Mouse (Mus musculus): Measurements from ENCODE around the gene Saysd1. TPM values are rescaled to one million over a fixed set of nuclear protein-coding genes. Genes with fewer than 3 reads are reported as not detected.

Gene Saysd1
- 1 to 10 TPM; 5.5 to 6.0 TPM for total RNA-seq (2021)

DNA sequence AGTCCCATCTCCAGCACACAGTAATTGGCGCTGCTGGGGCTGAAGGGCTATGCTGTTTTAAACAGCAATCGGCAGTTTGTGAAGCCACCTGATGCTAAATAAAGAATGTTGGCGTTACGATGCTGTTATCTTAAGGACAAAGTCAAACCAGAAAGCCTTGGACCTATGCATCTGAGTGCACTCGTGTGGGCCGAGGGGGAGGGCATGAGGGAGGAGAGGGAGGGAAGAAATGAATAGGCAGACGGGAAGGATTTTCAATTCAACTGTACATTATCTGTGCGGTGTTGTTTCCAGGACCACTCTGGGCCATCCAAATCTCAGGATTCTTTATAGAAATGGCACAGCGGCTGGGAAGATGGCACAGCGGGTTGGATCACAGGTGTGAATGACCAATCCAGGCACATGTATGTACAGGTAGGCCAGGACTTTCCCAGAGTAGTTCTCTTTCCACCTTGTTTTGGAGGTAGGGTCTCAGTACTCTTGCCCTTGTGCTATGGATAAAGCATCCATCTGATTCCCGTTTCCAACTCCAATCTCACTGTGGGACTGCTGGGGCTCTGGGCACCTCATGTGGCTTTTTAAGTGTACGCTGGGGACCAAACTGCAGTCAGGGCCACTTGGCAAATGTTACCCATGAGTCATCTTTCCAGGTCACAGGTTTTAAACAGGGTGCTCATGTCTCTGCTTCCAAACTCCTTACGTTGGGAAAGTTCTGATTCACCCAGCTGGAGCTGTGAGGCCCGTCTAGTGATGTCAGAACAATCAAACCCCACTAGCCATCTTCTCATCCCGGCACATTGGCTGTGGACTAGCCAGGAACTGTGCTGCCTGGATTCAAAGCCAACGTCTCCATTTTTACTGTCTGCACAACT is at the start of gene Saysd1:
Saysd1 (minus strand) TSS at position 51 of the 872 bp plus-strand sequence.
- no peak for DNase-seq (ENCODE audit: extremely low spot score in 1 of 2, low spot score in 1 of 2)

DNA sequence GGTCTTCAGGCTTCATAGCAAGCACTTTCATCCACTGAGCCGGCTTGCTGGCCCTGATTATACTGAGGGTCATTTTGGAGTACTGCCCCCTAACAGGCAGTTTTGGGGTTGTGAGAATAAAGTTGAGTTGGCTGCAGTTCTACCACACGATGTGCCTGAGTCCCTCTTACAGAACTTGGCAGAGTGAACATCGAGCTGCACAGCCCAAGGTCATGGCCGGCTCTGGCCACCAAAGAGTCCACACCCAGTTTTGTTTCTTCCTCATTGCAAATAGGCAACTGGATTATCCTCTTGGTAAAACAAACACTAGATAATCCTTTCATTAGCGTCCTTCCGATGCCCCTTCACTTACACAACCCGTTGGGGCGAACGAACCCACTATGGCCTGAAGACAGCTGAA is 47.1 kb upstream of the Saysd1 start:
- DNase-seq (ENCODE audit: extremely low spot score in 1 of 2, low spot score in 1 of 2), result no peak

DNA sequence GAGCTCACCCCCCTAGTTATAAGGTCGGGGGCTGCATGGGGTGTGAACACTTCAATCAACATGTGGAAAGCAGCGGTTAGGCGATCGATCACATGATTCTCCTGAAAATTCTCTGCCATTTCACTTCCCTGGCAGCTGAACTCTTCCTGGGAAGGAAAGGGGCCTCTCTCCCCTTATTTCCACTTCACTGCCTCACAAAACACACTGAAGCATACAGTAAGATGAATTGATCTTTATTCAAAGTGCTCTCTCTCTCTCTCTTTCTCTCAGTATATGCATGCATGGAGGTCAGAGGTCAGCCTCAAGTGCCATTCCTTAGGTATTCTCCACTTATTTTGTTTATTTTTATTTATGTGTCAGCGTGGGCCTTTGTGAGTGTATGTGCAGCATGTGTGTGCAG is 45.4 kb upstream of the Saysd1 start:
- DNase-seq (ENCODE audit: extremely low spot score in 1 of 2, low spot score in 1 of 2), result no peak

DNA sequence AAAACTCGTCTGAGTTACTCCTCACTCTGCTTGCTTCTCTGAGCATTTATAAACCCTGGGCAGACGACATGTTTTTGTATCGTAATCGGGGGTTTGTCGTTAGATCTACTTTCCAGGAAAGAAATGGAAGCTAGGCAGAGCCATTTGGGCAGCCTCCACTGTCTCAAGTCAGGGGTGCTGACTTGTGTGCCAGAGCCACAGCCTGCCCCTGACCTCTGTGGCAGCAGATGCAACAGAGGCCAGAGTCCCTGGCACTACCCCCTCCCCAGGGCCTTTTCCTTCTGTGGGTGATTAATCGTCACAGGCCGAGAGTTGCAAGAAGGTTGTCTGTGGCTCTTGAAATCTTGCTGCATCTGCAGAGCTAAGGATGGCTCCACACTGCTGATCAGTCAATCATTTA is 44.3 kb upstream of the Saysd1 start:
- DNase-seq (ENCODE audit: extremely low spot score in 1 of 2, low spot score in 1 of 2), result no peak

DNA sequence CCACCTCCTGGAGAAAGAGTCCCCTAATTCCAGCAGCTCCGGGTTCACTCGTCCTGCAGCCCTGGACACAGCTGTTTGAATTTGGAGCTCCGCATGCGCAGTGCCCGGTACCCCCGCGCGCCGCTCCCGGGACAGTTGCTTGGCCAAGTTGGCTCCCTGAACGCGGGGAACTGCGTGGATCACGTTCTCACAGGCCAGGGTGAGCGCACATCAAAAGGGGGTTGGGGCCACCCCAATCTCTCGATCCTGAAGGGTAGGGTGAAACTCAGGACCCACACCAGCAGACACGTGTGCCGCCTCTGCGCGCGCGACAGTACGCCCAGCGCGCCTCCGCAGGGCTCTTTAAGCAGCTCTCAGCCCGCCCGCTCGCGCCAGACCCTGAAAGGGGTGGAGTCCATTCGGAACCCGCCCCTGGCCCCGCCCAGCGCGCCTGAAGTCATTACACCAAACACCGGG is 43.2 kb upstream of the Saysd1 start, which contains the start of gene Kcnk5:
Kcnk5 (minus strand) TSS at position 344 of the 456 bp plus-strand sequence.
- peak; percentile 60 to 63 for DNase-seq (ENCODE audit: extremely low spot score in 1 of 2, low spot score in 1 of 2)

DNA sequence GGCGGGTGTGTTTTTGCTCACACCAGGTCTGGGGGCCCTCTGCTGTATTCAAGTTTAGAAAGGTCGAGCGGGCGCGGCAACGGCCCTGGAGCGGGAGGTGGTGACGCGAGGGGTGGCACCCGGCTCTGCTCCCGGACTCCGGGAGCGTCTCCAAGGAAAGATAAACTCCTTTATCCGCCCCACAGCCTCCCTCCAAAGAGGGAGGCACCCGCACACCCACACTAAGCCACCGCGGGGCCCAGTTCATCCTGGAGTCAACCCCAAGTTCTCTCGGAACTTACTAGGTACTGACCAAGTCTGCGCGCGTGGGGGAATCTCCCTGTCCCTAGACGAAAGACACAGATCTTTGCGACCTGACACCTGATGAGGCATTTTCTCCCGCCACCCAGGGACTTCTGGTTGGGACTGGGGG is 42.4 kb upstream of the Saysd1 start:
- no peak for DNase-seq (ENCODE audit: extremely low spot score in 1 of 2, low spot score in 1 of 2)

DNA sequence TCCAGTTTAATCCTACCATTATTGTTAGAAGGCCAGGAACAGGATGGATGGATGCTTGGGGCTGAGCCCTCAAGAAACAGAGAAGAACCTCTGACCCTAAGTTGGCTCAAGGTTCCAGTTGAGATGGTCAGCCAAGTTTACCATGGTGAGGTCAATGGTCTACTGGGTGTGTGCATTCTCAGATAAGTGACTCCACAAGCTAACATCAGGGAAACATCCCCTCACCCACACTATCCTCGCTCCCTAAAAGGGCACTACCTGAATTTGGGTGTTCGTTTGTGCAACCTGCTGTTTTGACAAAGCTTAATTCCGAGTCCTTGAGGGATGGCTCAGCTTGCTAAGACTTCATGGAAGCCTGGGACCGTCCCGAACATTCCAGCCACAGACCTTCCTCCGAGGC is 42.0 kb upstream of the Saysd1 start:
- DNase-seq (ENCODE audit: extremely low spot score in 1 of 2, low spot score in 1 of 2), result no peak

DNA sequence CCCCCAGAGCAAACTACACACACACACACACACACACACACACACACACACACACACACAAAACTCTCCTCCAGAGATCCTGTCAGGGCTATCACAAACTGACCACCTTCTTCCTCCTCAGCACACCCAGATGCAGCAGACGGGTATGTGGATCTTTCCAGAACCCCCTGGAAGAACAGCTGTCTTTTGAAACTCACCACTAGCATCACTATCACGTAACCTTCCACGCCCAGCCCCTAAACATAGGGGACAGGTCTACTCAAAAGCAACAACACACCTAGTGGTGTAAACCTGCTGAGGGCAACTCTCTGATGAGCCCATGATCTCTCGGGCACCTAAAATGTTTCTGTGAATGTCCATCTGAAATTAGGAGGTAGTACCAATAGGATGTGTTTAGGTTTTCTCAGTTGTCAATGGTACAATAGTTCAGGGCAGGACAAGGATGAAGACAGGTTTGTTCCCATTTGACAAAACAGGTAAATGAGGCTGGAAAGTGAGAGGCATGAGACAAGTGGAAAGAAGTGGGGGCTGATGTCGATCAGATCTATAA is 41.5 kb upstream of the Saysd1 start:
- no peak for DNase-seq (ENCODE audit: extremely low spot score in 1 of 2, low spot score in 1 of 2)

DNA sequence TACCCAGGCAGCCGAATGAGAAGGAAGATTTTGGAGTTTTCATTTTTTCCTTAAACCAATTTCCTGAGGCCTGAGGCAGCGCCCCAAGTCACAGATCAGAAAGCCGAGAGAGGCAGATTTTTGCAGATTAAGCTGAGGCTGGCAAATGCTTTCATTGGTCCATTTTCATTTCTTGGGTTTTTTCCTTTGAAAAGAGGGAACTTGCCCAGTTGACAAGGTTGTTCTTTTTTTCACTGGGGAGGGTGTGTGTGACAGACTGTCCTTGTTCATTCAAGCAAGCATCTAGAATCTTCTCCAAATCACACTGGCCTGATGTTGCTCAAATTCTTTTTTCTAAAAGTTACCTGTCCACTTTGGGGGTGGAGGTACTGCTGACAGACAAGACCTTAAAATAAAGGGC is 40.7 kb upstream of the Saysd1 start:
- no peak for DNase-seq (ENCODE audit: extremely low spot score in 1 of 2, low spot score in 1 of 2)

DNA sequence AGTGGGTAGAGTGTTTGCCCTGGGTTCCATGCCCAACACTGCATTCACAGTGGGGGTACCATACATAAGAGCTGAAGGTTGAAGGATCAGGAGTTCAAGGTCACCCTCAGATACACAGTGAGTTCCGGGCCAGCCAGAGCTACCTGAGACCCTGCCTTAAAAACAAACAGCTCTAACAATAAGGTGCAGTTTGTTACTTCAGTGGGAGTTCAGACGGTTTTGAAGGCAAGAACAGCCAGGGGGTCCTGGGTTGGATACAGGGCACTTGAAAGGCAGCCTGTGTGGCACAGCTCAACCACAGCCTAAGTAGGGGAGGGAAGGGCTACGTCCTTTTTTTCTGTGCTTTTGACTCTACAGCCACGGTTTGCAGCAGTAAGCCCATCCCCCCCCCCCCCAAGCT is 40.3 kb upstream of the Saysd1 start:
- no peak for DNase-seq (ENCODE audit: extremely low spot score in 1 of 2, low spot score in 1 of 2)

DNA sequence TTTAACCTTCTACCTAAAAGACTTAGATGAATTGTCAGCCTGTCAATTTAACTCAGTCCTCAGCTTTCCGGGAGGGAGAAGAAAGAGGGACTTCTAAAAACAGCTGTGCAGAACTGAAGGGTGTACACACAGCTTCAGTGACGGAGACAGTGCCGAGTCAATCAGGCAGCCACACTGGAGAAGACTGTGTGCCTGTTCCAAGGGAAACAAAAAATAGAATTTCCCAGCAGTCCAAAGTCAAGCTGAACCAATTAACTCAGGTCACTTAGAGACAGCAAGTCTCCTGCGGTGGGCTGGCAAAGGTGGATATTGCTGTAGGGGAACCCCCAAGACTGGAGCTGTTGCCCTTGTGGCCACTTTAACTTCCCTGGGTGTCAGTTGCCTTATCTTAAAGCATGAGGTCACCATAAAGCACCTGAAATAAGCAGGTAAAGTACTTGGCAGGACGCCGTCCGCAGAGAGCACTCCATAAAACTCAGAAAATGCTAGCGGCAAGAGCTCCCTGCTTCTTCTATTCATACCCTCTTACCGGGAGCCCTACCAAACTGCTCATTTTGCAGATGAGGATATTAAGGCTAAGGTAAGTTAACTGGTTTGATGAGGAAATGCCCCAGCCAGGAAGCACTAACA is 39.3 kb upstream of the Saysd1 start:
- no peak for DNase-seq (ENCODE audit: extremely low spot score in 1 of 2, low spot score in 1 of 2)

DNA sequence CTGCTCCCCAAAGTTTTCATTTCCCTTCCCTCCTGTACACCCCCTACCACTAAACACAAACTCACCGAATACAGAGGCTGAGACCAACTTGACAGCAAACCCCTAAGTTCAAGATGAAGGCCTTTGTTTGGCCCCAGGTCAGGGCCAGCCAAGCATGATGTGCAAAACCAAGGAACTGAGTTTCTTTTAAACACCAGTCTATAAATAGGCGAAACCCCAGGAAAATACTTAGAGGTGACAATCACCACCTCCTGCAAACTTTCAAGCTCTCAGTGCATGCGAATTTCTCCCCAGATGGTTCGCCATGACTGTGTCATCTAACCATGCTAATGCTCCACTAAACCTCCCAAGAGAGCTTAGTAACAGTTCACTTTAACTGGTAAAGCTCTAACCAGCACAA is 37.4 kb upstream of the Saysd1 start:
- DNase-seq (ENCODE audit: extremely low spot score in 1 of 2, low spot score in 1 of 2), result no peak

DNA sequence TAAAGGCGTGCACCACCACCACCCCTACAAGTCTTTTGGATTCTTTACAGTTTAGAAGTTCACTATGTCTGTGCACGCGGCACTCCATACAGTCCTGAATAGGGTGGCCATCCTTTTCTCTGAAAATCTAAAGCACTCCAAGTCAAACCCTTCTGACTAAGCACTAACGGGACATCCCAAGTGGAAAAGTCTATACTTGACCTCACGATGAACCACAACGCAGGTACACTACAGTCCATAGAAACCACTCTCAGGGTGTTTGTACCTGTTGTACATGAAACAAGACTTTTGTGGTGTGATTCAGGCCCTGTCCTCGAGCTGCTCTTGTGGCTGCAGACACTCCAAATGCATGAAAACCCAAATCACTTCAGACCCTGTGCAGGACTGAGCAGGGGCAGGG is 36.8 kb upstream of the Saysd1 start:
- DNase-seq (ENCODE audit: extremely low spot score in 1 of 2, low spot score in 1 of 2), result no peak

DNA sequence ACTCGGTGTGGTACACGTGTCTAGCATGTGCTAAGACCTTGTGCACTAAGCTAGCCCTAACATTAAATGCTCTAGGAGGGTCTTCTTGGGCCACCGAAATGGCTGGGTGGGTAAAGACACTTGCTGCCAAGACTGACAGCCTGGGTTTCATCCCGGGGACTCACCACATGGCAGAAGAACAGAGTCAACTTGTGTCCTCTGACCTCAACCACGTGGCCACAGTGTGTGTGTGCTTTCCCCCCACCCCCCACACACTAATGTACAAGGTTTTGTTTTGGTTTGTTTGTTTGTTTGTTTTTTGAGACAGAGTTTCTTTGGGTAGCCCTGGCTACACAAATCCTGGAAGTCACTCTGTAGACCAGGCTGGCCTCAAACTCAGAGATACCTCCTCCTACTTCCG is 36.4 kb upstream of the Saysd1 start:
- DNase-seq (ENCODE audit: extremely low spot score in 1 of 2, low spot score in 1 of 2), result no peak

DNA sequence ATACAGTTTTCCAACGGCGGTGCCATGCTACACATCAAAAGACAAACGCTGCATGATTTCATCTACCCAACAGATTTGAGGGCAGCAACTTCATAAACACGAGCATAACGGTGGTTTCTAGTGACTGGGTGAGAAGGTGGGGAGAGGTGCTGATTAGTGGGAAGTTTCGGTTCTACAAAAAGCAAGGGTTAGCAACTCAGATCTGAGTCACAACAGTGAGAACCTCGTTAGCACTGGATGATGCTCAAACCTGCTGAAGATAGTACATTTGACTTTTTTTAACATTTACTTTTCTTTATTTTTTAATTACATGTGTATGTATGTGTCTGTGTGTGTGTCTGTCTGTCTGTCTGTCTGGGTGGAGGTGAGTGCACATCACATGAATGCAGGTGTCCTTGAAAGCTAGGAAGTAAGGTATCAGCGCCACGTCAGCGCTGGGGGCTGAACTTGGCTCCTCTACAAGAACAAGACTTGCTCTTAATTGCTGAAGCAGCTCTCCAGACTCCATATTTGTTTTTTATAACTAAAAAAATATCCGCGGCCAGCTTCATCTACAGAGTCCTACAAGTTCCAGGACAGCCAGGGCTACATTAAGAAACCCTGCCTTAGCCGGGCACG is 35.6 kb upstream of the Saysd1 start:
- DNase-seq (ENCODE audit: extremely low spot score in 1 of 2, low spot score in 1 of 2), result no peak

DNA sequence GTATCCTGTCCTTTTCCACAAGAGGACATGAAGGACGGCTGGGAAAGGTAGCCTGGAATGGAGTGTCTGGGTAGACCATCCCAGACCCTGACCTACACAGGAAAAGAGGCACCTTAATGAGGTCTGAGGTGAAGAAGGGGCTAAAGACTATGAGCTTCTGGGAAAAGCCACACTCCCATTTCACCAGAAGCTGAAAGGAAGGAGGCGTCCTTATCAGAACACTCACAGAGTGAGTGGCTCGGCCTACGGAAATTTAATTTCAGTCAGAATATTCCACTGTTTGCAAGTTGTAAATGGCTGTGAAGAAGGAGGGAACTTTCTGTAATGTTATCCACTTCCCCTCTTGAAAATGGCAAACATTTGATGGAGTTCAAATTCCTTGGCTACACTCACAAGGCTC is 34.6 kb upstream of the Saysd1 start:
- no peak for DNase-seq (ENCODE audit: extremely low spot score in 1 of 2, low spot score in 1 of 2)

DNA sequence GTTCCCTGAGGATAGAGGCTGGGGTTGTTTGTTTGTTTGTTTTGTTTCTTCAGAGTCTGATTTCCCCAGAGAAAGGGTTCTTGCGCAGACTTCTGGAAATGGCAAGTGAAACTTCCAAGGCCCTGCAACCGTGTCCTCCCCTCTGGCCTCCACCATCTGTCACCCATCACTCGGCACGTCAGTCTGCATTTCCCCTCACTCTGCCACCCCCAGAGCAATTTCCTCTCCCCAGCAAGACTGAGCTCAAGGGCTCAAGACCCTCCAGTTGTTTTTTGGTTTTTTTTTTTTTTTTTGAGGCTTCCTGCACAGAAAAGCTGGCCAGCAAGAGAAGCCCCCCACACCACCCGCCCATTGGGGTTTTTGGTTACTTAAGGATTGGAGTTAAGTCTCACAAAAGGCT is 34.2 kb upstream of the Saysd1 start:
- no peak for DNase-seq (ENCODE audit: extremely low spot score in 1 of 2, low spot score in 1 of 2)

DNA sequence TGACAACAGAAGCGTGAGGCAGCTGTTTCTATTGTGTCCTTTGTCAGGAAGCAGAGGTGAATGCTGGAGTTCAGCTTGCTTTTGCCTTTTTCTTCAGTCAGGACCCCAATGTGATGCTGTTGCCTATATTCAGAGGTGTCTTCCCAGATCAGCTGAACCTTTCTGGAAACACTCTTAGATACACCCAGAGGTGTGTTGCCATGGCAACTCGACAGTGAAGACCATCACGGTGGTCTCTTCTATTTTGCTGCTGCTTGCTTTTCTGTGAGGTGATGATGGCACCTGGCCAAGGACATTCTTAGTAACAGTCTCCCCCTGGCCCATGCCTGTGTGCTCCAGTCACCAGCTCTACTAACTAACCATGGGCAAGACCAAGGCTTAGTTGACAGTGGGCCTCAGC is 33.5 kb upstream of the Saysd1 start:
- no peak for DNase-seq (ENCODE audit: extremely low spot score in 1 of 2, low spot score in 1 of 2)

DNA sequence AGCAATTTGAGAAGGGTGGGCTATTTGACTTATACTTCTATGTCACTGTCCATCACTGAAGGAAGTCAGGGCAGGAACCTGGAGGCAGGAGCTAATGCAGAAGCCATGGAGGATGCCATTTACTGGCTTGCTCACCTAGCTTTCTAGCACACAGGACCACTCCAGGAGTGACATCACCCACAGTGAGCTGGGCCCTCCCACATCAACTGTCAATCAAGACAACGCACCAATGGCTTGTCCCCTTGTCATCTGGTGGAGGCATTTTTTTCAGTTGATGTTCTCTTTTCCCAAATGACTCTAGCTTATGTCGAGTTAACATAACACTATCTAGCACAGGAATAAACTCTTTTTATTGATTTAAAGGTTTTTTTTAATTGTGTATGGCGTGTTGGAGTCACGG is 30.9 kb upstream of the Saysd1 start:
- DNase-seq (ENCODE audit: extremely low spot score in 1 of 2, low spot score in 1 of 2), result no peak

DNA sequence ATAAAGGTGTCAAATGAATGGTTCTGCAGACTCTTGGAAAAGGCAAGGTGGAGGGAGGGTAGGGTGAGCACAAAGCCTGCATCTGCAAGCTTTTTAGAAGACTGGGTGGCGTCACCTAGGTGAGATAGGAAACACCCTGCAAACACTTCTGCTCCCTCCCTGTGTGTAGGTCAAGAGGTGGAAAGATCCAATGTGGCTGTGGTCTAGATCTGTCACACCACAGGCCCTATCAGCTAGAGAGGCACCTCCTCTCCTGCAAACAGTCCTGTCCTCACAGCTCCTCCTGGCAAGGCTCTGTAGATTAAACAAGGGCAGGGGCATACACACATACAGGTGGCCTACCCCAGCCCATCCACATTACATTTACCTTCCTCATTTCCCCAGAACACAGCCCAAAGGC is 30.1 kb upstream of the Saysd1 start:
- no peak for DNase-seq (ENCODE audit: extremely low spot score in 1 of 2, low spot score in 1 of 2)

DNA sequence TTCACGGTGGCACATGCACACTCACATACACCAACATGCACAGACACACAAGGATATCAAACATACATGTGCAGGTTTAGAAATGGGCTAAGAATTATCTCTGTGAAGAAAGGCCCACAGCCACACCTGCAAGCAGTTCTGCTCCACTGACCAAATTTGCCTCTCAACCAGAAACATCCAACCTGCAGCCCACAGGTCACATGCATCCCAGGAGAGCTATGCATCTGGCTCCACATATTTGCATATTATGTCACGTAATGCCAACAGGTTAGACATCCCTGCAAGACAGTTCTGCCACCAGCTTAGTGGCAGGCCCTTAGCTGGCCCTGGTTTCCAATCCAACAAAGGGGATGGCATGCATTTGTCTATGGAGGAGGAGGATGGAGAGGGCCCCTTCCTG is 29.7 kb upstream of the Saysd1 start:
- no peak for DNase-seq (ENCODE audit: extremely low spot score in 1 of 2, low spot score in 1 of 2)

All from layer of hippocampus, postnatal 25 days (tissue).